Mouse (Mus musculus): Measurements from ENCODE around the gene Rps10.

DNA sequence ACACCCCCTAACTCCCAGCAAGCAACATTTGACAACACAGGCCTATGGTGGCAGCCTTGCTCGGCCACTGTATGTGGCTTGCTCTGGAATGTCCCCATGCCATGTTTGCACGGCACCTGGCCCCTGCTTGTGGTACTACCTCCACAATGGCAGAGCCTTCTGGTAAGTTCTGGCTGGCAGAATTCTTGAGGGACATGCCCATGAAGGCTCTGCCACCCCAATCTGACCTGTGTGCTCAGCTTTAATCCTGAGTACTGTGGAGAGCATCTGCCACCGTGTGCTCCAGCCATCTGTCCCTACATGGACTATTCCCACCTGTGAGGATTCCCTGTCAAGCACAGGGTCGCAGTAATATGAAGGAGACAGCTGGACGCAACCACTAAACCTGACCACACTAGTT lies 35.6 kb downstream of the Rps10 start:
- no peak for TF ChIP-seq CTCF (IDR thresholded peaks at IDR 0.05; ENCODE audit: low read depth, low read length)
- TF ChIP-seq POLR2A (IDR thresholded peaks at IDR 0.05; ENCODE audit: insufficient read depth, low read length): no peak
